Mouse (Mus musculus) MEL (cell line): Measurements from ENCODE around the gene Hs6st1.
A peak's percentile ranks its signal among the peaks of the same experiment; 100 is the strongest.

Source experiments
- BHLHE40 ChIP-seq: IDR thresholded peaks from 2 replicates; pipeline ENCODE4 v1.6.1; 2012; ENCODE audit warnings: low read depth, mild to moderate bottlenecking, inconsistent platforms, low read length, improper control_type of control experiment, borderline replicate concordance
- CTCF ChIP-seq, 3 experiments: IDR thresholded peaks in 2 of 3; conservative IDR thresholded peaks in 1 of 3; 2 replicates each; pipeline ENCODE4 v1.5.1; 2011 to 2012; ENCODE audit warnings: low read length in 3 of 3, low read depth in 2 of 3, mild to moderate bottlenecking in 2 of 3, improper control_type of control experiment in 1 of 3, inconsistent platforms in 1 of 3, mixed read lengths in 1 of 3, moderate library complexity in 1 of 3; ENCODE audit not compliant: control insufficient read depth in 1 of 3, insufficient read depth in 1 of 3, poor library complexity in 1 of 3, severe bottlenecking in 1 of 3
- ETS1 ChIP-seq: IDR thresholded peaks from 2 replicates; pipeline ENCODE4 v1.6.1; 2012; ENCODE audit warnings: low read depth, mild to moderate bottlenecking, inconsistent platforms, low read length, improper control_type of control experiment, moderate library complexity
- HCFC1 ChIP-seq: IDR thresholded peaks from 2 replicates; pipeline ENCODE4 v1.6.1; 2012; ENCODE audit warnings: low read depth, mild to moderate bottlenecking, inconsistent platforms, low read length, improper control_type of control experiment, moderate library complexity
- MAFK ChIP-seq: IDR thresholded peaks from 2 replicates; pipeline ENCODE4 v1.6.1; 2011; ENCODE audit warnings: low read depth, mild to moderate bottlenecking, low read length, improper control_type of control experiment, borderline replicate concordance
- MAX ChIP-seq: IDR thresholded peaks from 2 replicates; pipeline ENCODE4 v1.6.1; 2011; ENCODE audit warnings: low read length, improper control_type of control experiment
- POLR2A ChIP-seq, 2 experiments: IDR thresholded peaks; 2 replicates each; pipeline ENCODE4 v1.6.1; 2011 to 2012; ENCODE audit warnings: low read length in 2 of 2, mild to moderate bottlenecking in 2 of 2, control low read depth in 1 of 2, improper control_type of control experiment in 1 of 2, low read depth in 1 of 2, moderate library complexity in 1 of 2; ENCODE audit not compliant: control insufficient read depth in 1 of 2, insufficient read depth in 1 of 2, poor library complexity in 1 of 2
- POLR2AphosphoS2 ChIP-seq: IDR thresholded peaks from 2 replicates; pipeline ENCODE4 v1.6.1; 2011; ENCODE audit warnings: low read length, improper control_type of control experiment
- TAL1 ChIP-seq: IDR thresholded peaks from 2 replicates; pipeline ENCODE4 v1.6.1; 2012; ENCODE audit warnings: mild to moderate bottlenecking, inconsistent platforms, low read length, moderate library complexity, mixed read lengths
- TCF12 ChIP-seq: IDR thresholded peaks from 2 replicates; pipeline ENCODE4 v1.6.1; 2014; ENCODE audit warnings: low read depth, mild to moderate bottlenecking, inconsistent platforms, low read length, improper control_type of control experiment, moderate library complexity
- ZC3H11A ChIP-seq: IDR thresholded peaks from 2 replicates; pipeline ENCODE4 v1.6.1; 2012; ENCODE audit warnings: low read depth, mild to moderate bottlenecking, inconsistent platforms, low read length, improper control_type of control experiment

- no peak for TF ChIP-seq HCFC1
- TF ChIP-seq MAFK: no peak
- TF ChIP-seq CTCF (IDR thresholded peaks at IDR 0.05 in 2 of 3, conservative IDR thresholded peaks at IDR 0.05 in 1 of 3; ENCODE audit: control insufficient read depth in 1 of 3, insufficient read depth in 1 of 3, low read depth in 2 of 3, low read length in 3 of 3, poor library complexity in 1 of 3, severe bottlenecking in 1 of 3): peak; percentile 33 to 58 (median 38); a peak in 5 of 6 replicates
- peak; percentile 34; the same call in 1 of the 2 replicates for TF ChIP-seq ZC3H11A
- no peak for TF ChIP-seq TAL1
- TF ChIP-seq POLR2A (IDR thresholded peaks at IDR 0.05; ENCODE audit: control insufficient read depth in 1 of 2, insufficient read depth in 1 of 2, low read depth in 1 of 2, low read length in 2 of 2, poor library complexity in 1 of 2): no peak
- TF ChIP-seq MAX: no peak
- no peak for TF ChIP-seq POLR2AphosphoS2
- no peak for TF ChIP-seq TCF12
- no peak for TF ChIP-seq ETS1
- no peak for TF ChIP-seq BHLHE40
Measured at GRCm38 (mm10) chr1:36145050-36145449, 76.8 kb downstream of the Hs6st1 start.
